Comparison of ENCODE assay signal across 12 mouse cellular contexts in genomic region chr9:109895593-109895992, GRCm38 (mm10). TPM values are rescaled to one million over a fixed set of nuclear protein-coding genes. Genes with fewer than 3 reads are reported as not detected.
DNase-seq lines count a peak whose midpoint lies in the region; ATAC-seq and TF ChIP-seq lines count a peak whose summit lies in the region.
"Had no signal": no experiment of that assay in that cellular context is flagged by ENCODE, and none has a peak within 500 bp of the region (broad histone marks: within the 10 kb centered on the region; RNA-seq: fewer than 3 reads in every experiment).

No protein-coding gene starts in this region.

- peaks cover 32% of the 10 kb centered on the region for H3K4me1 ChIP-seq in heart, embryonic 12.5 days (replicated peaks)
- peaks cover 22% of the 10 kb centered on the region for H3K4me1 ChIP-seq in heart, embryonic 16.5 days (ENCODE audit: control insufficient read depth, insufficient read depth, low read length)
- H3K4me1 ChIP-seq in liver, postnatal 0 days (ENCODE audit: insufficient read depth), result peaks cover 6% of the 10 kb centered on the region

- ATAC-seq in heart, embryonic 12.5 days (ENCODE audit: insufficient number of reproducible peaks, low FRiP score), result no peak
- ATAC-seq in heart, embryonic 16.5 days (replicated peaks; ENCODE audit: extremely low read depth, insufficient read depth, low FRiP score), result no peak
- peak; percentile 75 for ATAC-seq in liver, postnatal 0 days
- no peak for ATAC-seq in megakaryocyte, adult 5-6 weeks (ENCODE audit: poor library complexity, severe bottlenecking)

- DNase-seq in heart, adult 18-20 months, result peak; percentile 65 to 81
- DNase-seq in kidney, adult 9 months, result peak; percentile 94
- DNase-seq in liver, postnatal 0 days, result peak; percentile 46
- no peak for DNase-seq in spleen, postnatal 10 days (ENCODE audit: low spot score in 2 of 2)
- no peak for DNase-seq in adrenal gland, adult (ENCODE audit: inconsistent age in 2 of 2, low spot score in 1 of 2)
- DNase-seq: B cell, adult 2 months had no signal

- no peak overlapping the region for H3K4me2 ChIP-seq in heart, embryonic 12.5 days
- no peak overlapping the region for H3K4me2 ChIP-seq in heart, embryonic 16.5 days (ENCODE audit: low read depth, low read length)
- H3K4me2 ChIP-seq in liver, postnatal 0 days (ENCODE audit: low read depth, low read length), result peak overlapping the region; percentile 53
- H3K4me2 ChIP-seq: forebrain, embryonic 12.5 days; limb, embryonic 15.5 days; stomach, embryonic 15.5 days had no signal

- no peaks in the 10 kb centered on the region for H3K9me3 ChIP-seq in heart, embryonic 12.5 days (replicated peaks)
- no peaks in the 10 kb centered on the region for H3K9me3 ChIP-seq in heart, embryonic 16.5 days (replicated peaks; ENCODE audit: control insufficient read depth, low read length)
- H3K9me3 ChIP-seq in liver, postnatal 0 days (ENCODE audit: low read length), result no peaks in the 10 kb centered on the region
- H3K9me3 ChIP-seq: forebrain, embryonic 12.5 days; limb, embryonic 15.5 days; stomach, embryonic 15.5 days had no signal

- peak; percentile 29; the same call in 1 of the 2 replicates for TF ChIP-seq EP300 in liver, postnatal 0 days (IDR thresholded peaks at IDR 0.05; ENCODE audit: low read depth)

- no peak overlapping the region for H3K27ac ChIP-seq in heart, embryonic 12.5 days (ENCODE audit: poor library complexity, severe bottlenecking)
- 0 out of 2 replicates have a peak overlapping the region, but pooled peaks have one; percentile 21 for H3K27ac ChIP-seq in heart, embryonic 16.5 days (ENCODE audit: low read length)
- peak overlapping the region; percentile 39; the same call in 1 of the 2 replicates for H3K27ac ChIP-seq in liver, postnatal 0 days (ENCODE audit: low read depth)
- H3K27ac ChIP-seq: forebrain, embryonic 12.5 days; limb, embryonic 15.5 days had no signal

- no peak for TF ChIP-seq CTCF in liver, postnatal 0 days (IDR thresholded peaks at IDR 0.05; ENCODE audit: low read depth)

- 86% methylated on average over 6 of the region's 6 CpGs for WGBS in heart, embryonic 12.5 days
- WGBS in heart, embryonic 16.5 days, result 77% methylated on average over 6 of the region's 6 CpGs
- 64% methylated on average over 6 of the region's 6 CpGs for WGBS in liver, postnatal 0 days (ENCODE audit: insufficient replicate concordance)

- H3K36me3 ChIP-seq in heart, embryonic 12.5 days, result peaks cover 39% of the 10 kb centered on the region
- H3K36me3 ChIP-seq in heart, embryonic 16.5 days (ENCODE audit: control insufficient read depth, insufficient read depth), result peaks cover 30% of the 10 kb centered on the region
- H3K36me3 ChIP-seq in liver, postnatal 0 days (replicated peaks; ENCODE audit: insufficient read depth, low read length), result peaks cover 31% of the 10 kb centered on the region

- H3K27me3 ChIP-seq in heart, embryonic 12.5 days (replicated peaks), result no peaks in the 10 kb centered on the region
- no peaks in the 10 kb centered on the region for H3K27me3 ChIP-seq in heart, embryonic 16.5 days (ENCODE audit: control insufficient read depth, insufficient read depth, low read length)
- no peaks in the 10 kb centered on the region for H3K27me3 ChIP-seq in liver, postnatal 0 days (ENCODE audit: insufficient read depth, low read length)
- H3K27me3 ChIP-seq: forebrain, embryonic 12.5 days; limb, embryonic 15.5 days; stomach, embryonic 15.5 days had no signal

- H3K4me3 ChIP-seq in heart, embryonic 12.5 days, result no peak overlapping the region
- H3K4me3 ChIP-seq in heart, embryonic 16.5 days (ENCODE audit: low read length), result no peak overlapping the region
- H3K4me3 ChIP-seq in liver, postnatal 0 days (ENCODE audit: low read depth, low read length), result peak overlapping the region; percentile 13; the same call in 1 of the 2 replicates
- H3K4me3 ChIP-seq: forebrain, embryonic 12.5 days; limb, embryonic 15.5 days; stomach, embryonic 15.5 days had no signal

- H3K9ac ChIP-seq in heart, embryonic 12.5 days, result no peak overlapping the region
- H3K9ac ChIP-seq in heart, embryonic 16.5 days (ENCODE audit: low read length), result no peak overlapping the region
- no peak overlapping the region for H3K9ac ChIP-seq in liver, postnatal 0 days (replicated peaks)
- H3K9ac ChIP-seq: forebrain, embryonic 12.5 days; limb, embryonic 15.5 days; stomach, embryonic 15.5 days had no signal

RNA-seq across cellular contexts. Expression of gene Cdc25a, which starts 20.2 kb away (rescaled TPM):
- 1 to 10 TPM; 4.7 to 5.3 TPM for total RNA-seq in heart, adult 18-20 months (2021)
- 27.6 and 28.6 TPM in 2 replicates for polyA plus RNA-seq in heart, embryonic 12.5 days (2016; fragmentation: Nextera tagmentation; extraction: Ambion mirVana)
- 14.2 and 14.3 TPM in 2 replicates for polyA plus RNA-seq in heart, embryonic 16.5 days (2015; fragmentation: Nextera tagmentation; extraction: Ambion mirVana)
- polyA plus RNA-seq in liver, postnatal 0 days (2015; fragmentation: Nextera tagmentation; extraction: Ambion mirVana), result 7.5 and 7.8 TPM in 2 replicates
- 12.7 and 13.5 TPM in 2 replicates for total RNA-seq in megakaryocyte, adult 5-6 weeks (2015)
- total RNA-seq in megakaryocyte, adult 5-6 weeks (2017), result 17.3 and 21.2 TPM in 2 replicates

RNA-seq across cellular contexts. Expression of gene Map4, which starts 35.7 kb away (rescaled TPM):
- 100 to 1,000 TPM; 314 to 326 TPM for total RNA-seq in heart, adult 18-20 months (2021)
- 118 and 122 TPM in 2 replicates for polyA plus RNA-seq in heart, embryonic 12.5 days (2016; fragmentation: Nextera tagmentation; extraction: Ambion mirVana)
- polyA plus RNA-seq in heart, embryonic 16.5 days (2015; fragmentation: Nextera tagmentation; extraction: Ambion mirVana), result 88.0 and 89.1 TPM in 2 replicates
- polyA plus RNA-seq in liver, postnatal 0 days (2015; fragmentation: Nextera tagmentation; extraction: Ambion mirVana), result 6.3 and 7.7 TPM in 2 replicates
- 74.3 and 82.8 TPM in 2 replicates for total RNA-seq in megakaryocyte, adult 5-6 weeks (2015)
- total RNA-seq in megakaryocyte, adult 5-6 weeks (2017), result 50.0 and 55.3 TPM in 2 replicates

RNA-seq across cellular contexts. Expression of gene Camp, which starts 46.2 kb away (rescaled TPM):
- total RNA-seq in heart, adult 18-20 months (2021), result not detected
- polyA plus RNA-seq in heart, embryonic 12.5 days (2016; fragmentation: Nextera tagmentation; extraction: Ambion mirVana), result 0.35 and 1.1 TPM in 2 replicates
- 1.3 and 2.1 TPM in 2 replicates for polyA plus RNA-seq in heart, embryonic 16.5 days (2015; fragmentation: Nextera tagmentation; extraction: Ambion mirVana)
- 659 and 684 TPM in 2 replicates for polyA plus RNA-seq in liver, postnatal 0 days (2015; fragmentation: Nextera tagmentation; extraction: Ambion mirVana)
- 1,595 and 1,972 TPM in 2 replicates for total RNA-seq in megakaryocyte, adult 5-6 weeks (2015)
- 1,104 and 1,348 TPM in 2 replicates for total RNA-seq in megakaryocyte, adult 5-6 weeks (2017)

Comparison
In these comparisons a context has a peak if more than half of its experiments do, and no peak if none do; other contexts are left out.
1. DNase-seq: peak in heart, adult 18-20 months (2 of 2), kidney, adult 9 months (single experiment) and liver, postnatal 0 days (single experiment); none in spleen, postnatal 10 days (0 of 2) and adrenal gland, adult (0 of 2).
2. RNA of gene Map4, which starts 35.7 kb away (polyA plus RNA-seq): 118 to 122 TPM in heart, embryonic 12.5 days and 88.0 to 89.1 TPM in heart, embryonic 16.5 days; 6.3 to 7.7 TPM in liver, postnatal 0 days; every median in the first group is over 10 times any median in the second.
3. RNA of gene Camp, which starts 46.2 kb away (polyA plus RNA-seq): 659 to 684 TPM in liver, postnatal 0 days; 1.3 to 2.1 TPM in heart, embryonic 16.5 days and 0.35 to 1.1 TPM in heart, embryonic 12.5 days; every median in the first group is over 100 times any median in the second.